Mouse (Mus musculus): ENCODE measurements around the gene Ttc9b. TPM values are rescaled to one million over a fixed set of nuclear protein-coding genes. Genes with fewer than 3 reads are reported as not detected.

Ttc9b gene
- total and polyA plus RNA-seq, 3 experiments: not detected

GRCm38 (mm10) chr7:27687836-27688235 lies 34.1 kb downstream of the Ttc9b start:
- Histone ChIP-seq H3K27me3 (ENCODE audit: insufficient read depth, low read length) (no peaks in the 10 kb centered on the region), H3K4me1 (ENCODE audit: insufficient read depth, low read depth, low read length) (peaks cover 29% of the 10 kb centered on the region), H3K36me3 (replicated peaks) (no peaks in the 10 kb centered on the region), H3K9me3 (replicated peaks) (no peaks in the 10 kb centered on the region), H3K4me3 (ENCODE audit: low read depth, low read length) (peak overlapping the region; percentile 68; the same call in 1 of the 2 replicates)
- ATAC-seq (ENCODE audit: extremely low read depth, insufficient number of reproducible peaks, low FRiP score, poor library complexity, severe bottlenecking) (no peak), DNase-seq (ENCODE audit: low spot score) (no peak)
- no peak for TF ChIP-seq GATA2 (IDR thresholded peaks at IDR 0.05; ENCODE audit: borderline replicate concordance, low read depth, low read length)
- no peak for TF ChIP-seq POLR2AphosphoS5 (IDR thresholded peaks at IDR 0.05; ENCODE audit: insufficient replicate concordance, low read depth, low read length)
- no peak for TF ChIP-seq GATA1 (IDR thresholded peaks at IDR 0.05; ENCODE audit: borderline replicate concordance, low read length)
- TF ChIP-seq CTCF (IDR thresholded peaks at IDR 0.05; ENCODE audit: low read depth, low read length): no peak
- no peak for TF ChIP-seq TAL1 (conservative IDR thresholded peaks at IDR 0.05; ENCODE audit: low read depth, low read length)

GRCm38 (mm10) chr7:27688246-27688788 lies 34.6 kb downstream of the Ttc9b start:
- ATAC-seq (ENCODE audit: extremely low read depth, insufficient number of reproducible peaks, low FRiP score, poor library complexity, severe bottlenecking): no peak
- no peak for DNase-seq (ENCODE audit: low spot score)
- TF ChIP-seq GATA1 (IDR thresholded peaks at IDR 0.05; ENCODE audit: borderline replicate concordance, low read length) (no peak), CTCF (IDR thresholded peaks at IDR 0.05; ENCODE audit: low read depth, low read length) (no peak), TAL1 (conservative IDR thresholded peaks at IDR 0.05; ENCODE audit: low read depth, low read length) (no peak), POLR2AphosphoS5 (IDR thresholded peaks at IDR 0.05; ENCODE audit: insufficient replicate concordance, low read depth, low read length) (no peak), GATA2 (IDR thresholded peaks at IDR 0.05; ENCODE audit: borderline replicate concordance, low read depth, low read length) (no peak)
- Histone ChIP-seq H3K4me3 (ENCODE audit: low read depth, low read length) (peak overlapping the region; percentile 68), H3K4me1 (ENCODE audit: insufficient read depth, low read depth, low read length) (peaks cover 29% of the 10 kb centered on the region), H3K36me3 (replicated peaks) (no peaks in the 10 kb centered on the region), H3K9me3 (replicated peaks) (no peaks in the 10 kb centered on the region), H3K27me3 (ENCODE audit: insufficient read depth, low read length) (no peaks in the 10 kb centered on the region)

DNA sequence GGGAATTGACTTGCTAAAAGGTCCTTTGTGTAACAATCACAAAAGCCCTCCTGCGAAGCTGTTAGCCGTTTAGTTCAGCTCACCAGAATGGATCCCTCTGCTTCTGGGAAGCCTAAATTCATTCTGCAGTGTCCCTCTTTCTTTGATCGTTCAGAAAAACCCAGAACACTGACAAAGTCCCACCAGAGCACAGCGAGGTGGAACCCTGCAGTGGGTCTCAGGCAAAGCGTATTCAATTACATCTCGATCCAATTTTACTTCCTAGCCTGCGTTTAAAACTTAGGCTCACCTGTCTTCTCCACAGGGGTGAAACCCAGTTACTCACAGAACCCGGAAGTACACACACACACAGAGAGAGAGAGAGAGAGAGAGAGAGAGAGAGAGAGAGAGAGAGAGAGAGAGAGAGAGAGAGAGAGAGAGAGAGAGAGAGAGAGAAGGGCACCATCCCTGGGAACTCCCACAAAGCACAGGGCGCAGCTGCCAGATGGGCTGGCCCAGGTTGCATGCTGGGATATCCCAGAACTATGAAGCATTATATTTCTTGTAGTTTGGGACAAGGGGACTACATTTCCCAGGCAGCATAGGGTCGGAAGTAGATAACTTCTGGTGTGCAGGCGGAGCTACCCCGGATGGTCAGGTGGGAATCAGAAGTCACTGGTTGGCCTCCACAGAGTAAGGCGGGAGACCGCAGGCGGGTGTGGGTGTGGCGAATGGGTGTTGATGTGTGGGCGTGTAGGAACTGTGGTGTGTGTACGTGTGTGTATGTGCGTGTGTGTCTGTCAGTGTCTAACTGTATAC lies 35.3 kb downstream of the Ttc9b start, which contains the start of gene Zfp607b:
TSS of gene Zfp607b (plus strand) at position 526 of the 798 bp plus-strand sequence.
- DNase-seq (ENCODE audit: low spot score) (peak; percentile 85), ATAC-seq (ENCODE audit: extremely low read depth, insufficient number of reproducible peaks, low FRiP score, poor library complexity, severe bottlenecking) (peak; percentile 99)
- Histone ChIP-seq H3K36me3 (replicated peaks) (no peaks in the 10 kb centered on the region), H3K27me3 (ENCODE audit: insufficient read depth, low read length) (no peaks in the 10 kb centered on the region), H3K4me3 (ENCODE audit: low read depth, low read length) (peak within 1 kb of the TSS; percentile 68), H3K4me1 (ENCODE audit: insufficient read depth, low read depth, low read length) (peaks cover 29% of the 10 kb centered on the region), H3K9me3 (replicated peaks) (no peaks in the 10 kb centered on the region)
- TF ChIP-seq TAL1 (conservative IDR thresholded peaks at IDR 0.05; ENCODE audit: low read depth, low read length) (no peak), GATA2 (IDR thresholded peaks at IDR 0.05; ENCODE audit: borderline replicate concordance, low read depth, low read length) (no peak), GATA1 (IDR thresholded peaks at IDR 0.05; ENCODE audit: borderline replicate concordance, low read length) (no peak), CTCF (IDR thresholded peaks at IDR 0.05; ENCODE audit: low read depth, low read length) (no peak), POLR2AphosphoS5 (IDR thresholded peaks at IDR 0.05; ENCODE audit: insufficient replicate concordance, low read depth, low read length) (no peak)

DNA sequence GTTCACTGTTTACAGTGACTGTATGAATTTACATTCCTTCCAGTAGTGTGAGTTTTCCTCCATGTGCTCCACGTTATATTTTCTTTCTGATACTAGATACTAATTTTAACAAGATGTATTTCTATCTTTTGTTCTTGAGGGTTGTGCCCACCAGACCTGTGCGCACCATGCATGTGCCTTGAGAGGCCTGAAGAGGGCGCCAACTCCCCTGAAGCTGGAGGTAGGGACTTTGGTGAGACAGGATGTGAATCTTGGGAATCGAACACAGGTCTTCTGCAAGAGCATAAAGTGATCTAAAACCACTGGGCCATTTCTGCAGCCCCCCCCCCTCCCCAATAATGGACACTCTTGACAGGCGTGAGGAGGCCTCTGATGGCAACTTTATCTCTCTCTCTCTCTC lies 37.4 kb downstream of the Ttc9b start:
- TF ChIP-seq CTCF (IDR thresholded peaks at IDR 0.05; ENCODE audit: low read depth, low read length) (peak; percentile 41; the same call in 1 of the 2 replicates), POLR2AphosphoS5 (IDR thresholded peaks at IDR 0.05; ENCODE audit: insufficient replicate concordance, low read depth, low read length) (no peak), TAL1 (conservative IDR thresholded peaks at IDR 0.05; ENCODE audit: low read depth, low read length) (no peak)
- Histone ChIP-seq H3K27me3 (ENCODE audit: insufficient read depth, low read length) (no peaks in the 10 kb centered on the region), H3K9me3 (replicated peaks) (no peaks in the 10 kb centered on the region), H3K4me3 (ENCODE audit: low read depth, low read length) (no peak overlapping the region), H3K4me1 (ENCODE audit: insufficient read depth, low read depth, low read length) (peaks cover 24% of the 10 kb centered on the region), H3K36me3 (replicated peaks) (no peaks in the 10 kb centered on the region)
- ATAC-seq (ENCODE audit: extremely low read depth, insufficient number of reproducible peaks, low FRiP score, poor library complexity, severe bottlenecking) (no peak), DNase-seq (ENCODE audit: low spot score) (no peak)

DNA sequence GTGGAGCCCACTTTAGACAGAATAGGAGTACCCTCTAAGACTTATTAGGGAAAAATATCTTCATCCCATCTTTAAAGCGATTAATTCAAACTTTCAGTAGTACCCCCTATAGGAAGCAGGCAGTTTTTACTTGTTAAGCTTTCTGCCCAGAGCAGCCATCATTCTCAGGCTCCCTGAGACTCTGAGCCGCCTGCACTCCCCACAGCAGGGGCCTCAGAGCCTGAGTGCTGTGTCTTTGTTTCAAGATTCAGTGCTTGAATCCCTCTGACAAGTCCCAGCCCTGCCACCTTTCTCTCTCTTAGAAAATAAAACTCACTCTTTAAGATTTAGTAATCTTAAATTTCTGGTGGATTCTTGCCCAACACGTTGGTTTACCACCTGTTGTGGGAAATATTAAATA lies 43.0 kb downstream of the Ttc9b start:
- DNase-seq (ENCODE audit: low spot score) (no peak), ATAC-seq (ENCODE audit: extremely low read depth, insufficient number of reproducible peaks, low FRiP score, poor library complexity, severe bottlenecking) (no peak)
- Histone ChIP-seq H3K4me3 (ENCODE audit: low read depth, low read length) (no peak overlapping the region), H3K4me1 (ENCODE audit: insufficient read depth, low read depth, low read length) (no peaks in the 10 kb centered on the region), H3K27me3 (ENCODE audit: insufficient read depth, low read length) (no peaks in the 10 kb centered on the region), H3K9me3 (replicated peaks) (no peaks in the 10 kb centered on the region), H3K36me3 (replicated peaks) (no peaks in the 10 kb centered on the region)
- TF ChIP-seq CTCF (IDR thresholded peaks at IDR 0.05; ENCODE audit: low read depth, low read length) (no peak), POLR2AphosphoS5 (IDR thresholded peaks at IDR 0.05; ENCODE audit: insufficient replicate concordance, low read depth, low read length) (no peak), GATA1 (IDR thresholded peaks at IDR 0.05; ENCODE audit: borderline replicate concordance, low read length) (no peak), GATA2 (IDR thresholded peaks at IDR 0.05; ENCODE audit: borderline replicate concordance, low read depth, low read length) (no peak), TAL1 (conservative IDR thresholded peaks at IDR 0.05; ENCODE audit: low read depth, low read length) (no peak)

Other genes with a start within 250 kb of the Ttc9b start
- gene Sptbn4, start 206.2 kb upstream of the Ttc9b start, total RNA-seq (2014; fragmentation: Nextera tagmentation): 0.92 and 2.9 TPM in 2 replicates
- 1.1 and 1.2 TPM in 2 replicates for gene Sptbn4, start 206.2 kb upstream of the Ttc9b start, total RNA-seq (2017)
- 0.91 and 1.1 TPM in 2 replicates for gene Sptbn4, start 206.2 kb upstream of the Ttc9b start, polyA plus RNA-seq (2012)
- gene Blvrb, start 205.9 kb upstream of the Ttc9b start, total RNA-seq (2014; fragmentation: Nextera tagmentation): 438 and 479 TPM in 2 replicates
- gene Blvrb, start 205.9 kb upstream of the Ttc9b start, total RNA-seq (2017): 212 and 254 TPM in 2 replicates
- 394 and 460 TPM in 2 replicates for gene Blvrb, start 205.9 kb upstream of the Ttc9b start, polyA plus RNA-seq (2012)
- 5.2 and 9.0 TPM in 2 replicates for gene Sertad3, start 180.1 kb upstream of the Ttc9b start, total RNA-seq (2014; fragmentation: Nextera tagmentation)
- gene Sertad3, start 180.1 kb upstream of the Ttc9b start, total RNA-seq (2017): 15.8 and 18.1 TPM in 2 replicates
- 24.0 and 27.0 TPM in 2 replicates for gene Sertad3, start 180.1 kb upstream of the Ttc9b start, polyA plus RNA-seq (2012)
- gene Sertad1, start 167.0 kb upstream of the Ttc9b start, total RNA-seq (2014; fragmentation: Nextera tagmentation): 18.5 and 18.6 TPM in 2 replicates
- 62.3 and 63.1 TPM in 2 replicates for gene Sertad1, start 167.0 kb upstream of the Ttc9b start, total RNA-seq (2017)
- gene Sertad1, start 167.0 kb upstream of the Ttc9b start, polyA plus RNA-seq (2012): 56.9 and 75.3 TPM in 2 replicates
- 1.5 and 1.7 TPM in 2 replicates for gene Prx, start 154.6 kb upstream of the Ttc9b start, total RNA-seq (2014; fragmentation: Nextera tagmentation)
- gene Prx, start 154.6 kb upstream of the Ttc9b start, total RNA-seq (2017): 0.93 and 1.3 TPM in 2 replicates
- gene Prx, start 154.6 kb upstream of the Ttc9b start, polyA plus RNA-seq (2012): 2.3 and 2.7 TPM in 2 replicates
- gene Hipk4, start 130.6 kb upstream of the Ttc9b start, total RNA-seq (2014; fragmentation: Nextera tagmentation): 0.38 TPM in 1 of 2 replicates, not detected in the other
- 0.11 and 0.12 TPM in 2 replicates for gene Hipk4, start 130.6 kb upstream of the Ttc9b start, total RNA-seq (2017)
- gene Hipk4, start 130.6 kb upstream of the Ttc9b start, polyA plus RNA-seq (2012): 0.09 and 0.11 TPM in 2 replicates
- gene Pld3, start 100.7 kb upstream of the Ttc9b start, total RNA-seq (2014; fragmentation: Nextera tagmentation): 10.5 and 16.0 TPM in 2 replicates
- 7.2 TPM in 2 replicates for gene Pld3, start 100.7 kb upstream of the Ttc9b start, total RNA-seq (2017)
- gene Pld3, start 100.7 kb upstream of the Ttc9b start, polyA plus RNA-seq (2012): 19.5 and 23.1 TPM in 2 replicates
- gene 2310022A10Rik, start 100.7 kb upstream of the Ttc9b start, total RNA-seq (2014; fragmentation: Nextera tagmentation): 18.8 and 26.0 TPM in 2 replicates
- 5.2 and 10.0 TPM in 2 replicates for gene 2310022A10Rik, start 100.7 kb upstream of the Ttc9b start, total RNA-seq (2017)
- gene 2310022A10Rik, start 100.7 kb upstream of the Ttc9b start, polyA plus RNA-seq (2012): 61.2 and 61.5 TPM in 2 replicates
- 69.0 and 84.8 TPM in 2 replicates for gene Akt2, start 62.4 kb upstream of the Ttc9b start, total RNA-seq (2014; fragmentation: Nextera tagmentation)
- 41.7 and 42.1 TPM in 2 replicates for gene Akt2, start 62.4 kb upstream of the Ttc9b start, total RNA-seq (2017)
- 46.0 and 52.4 TPM in 2 replicates for gene Akt2, start 62.4 kb upstream of the Ttc9b start, polyA plus RNA-seq (2012)
- 5.9 and 8.0 TPM in 2 replicates for gene Map3k10, start 20.7 kb downstream of the Ttc9b start, total RNA-seq (2014; fragmentation: Nextera tagmentation)
- gene Map3k10, start 20.7 kb downstream of the Ttc9b start, total RNA-seq (2017): 8.6 and 10.8 TPM in 2 replicates
- gene Map3k10, start 20.7 kb downstream of the Ttc9b start, polyA plus RNA-seq (2012): 25.1 and 34.7 TPM in 2 replicates
- 2.7 and 4.4 TPM in 2 replicates for gene Zfp607b, start 35.4 kb downstream of the Ttc9b start, total RNA-seq (2014; fragmentation: Nextera tagmentation)
- 1.6 and 1.7 TPM in 2 replicates for gene Zfp607b, start 35.4 kb downstream of the Ttc9b start, total RNA-seq (2017)
- 0.01 and 0.04 TPM in 2 replicates for gene Zfp607b, start 35.4 kb downstream of the Ttc9b start, polyA plus RNA-seq (2012)
- 16.3 and 21.4 TPM in 2 replicates for gene Zfp60, start 77.5 kb downstream of the Ttc9b start, total RNA-seq (2014; fragmentation: Nextera tagmentation)
- 7.1 and 9.4 TPM in 2 replicates for gene Zfp60, start 77.5 kb downstream of the Ttc9b start, total RNA-seq (2017)
- 0.26 and 0.70 TPM in 2 replicates for gene Zfp60, start 77.5 kb downstream of the Ttc9b start, polyA plus RNA-seq (2012)
- gene Zfp626, start 153.3 kb downstream of the Ttc9b start, total RNA-seq (2014; fragmentation: Nextera tagmentation): 6.0 and 8.0 TPM in 2 replicates
- gene Zfp626, start 153.3 kb downstream of the Ttc9b start, total RNA-seq (2017): 6.2 and 6.3 TPM in 2 replicates
- gene Zfp626, start 153.3 kb downstream of the Ttc9b start, polyA plus RNA-seq (2012): 0.13 and 0.14 TPM in 2 replicates
- 9.6 TPM in 2 replicates for gene Zfp59, start 184.7 kb downstream of the Ttc9b start, total RNA-seq (2014; fragmentation: Nextera tagmentation)
- gene Zfp59, start 184.7 kb downstream of the Ttc9b start, total RNA-seq (2017): 8.9 and 9.2 TPM in 2 replicates
- gene Zfp59, start 184.7 kb downstream of the Ttc9b start, polyA plus RNA-seq (2012): 0.15 and 0.33 TPM in 2 replicates
- 17.5 and 19.6 TPM in 2 replicates for gene Zfp607a, start 203.6 kb downstream of the Ttc9b start, total RNA-seq (2014; fragmentation: Nextera tagmentation)
- gene Zfp607a, start 203.6 kb downstream of the Ttc9b start, total RNA-seq (2017): 12.2 and 15.5 TPM in 2 replicates
- 0.22 and 0.29 TPM in 2 replicates for gene Zfp607a, start 203.6 kb downstream of the Ttc9b start, polyA plus RNA-seq (2012)

Data from G1E (cell line).